ENCODE assay signal across 8 mouse cellular contexts in genomic region chr12:29368107-29368819, GRCm38 (mm10).
DNase-seq lines count a peak whose midpoint lies in the region; ATAC-seq and TF ChIP-seq lines count a peak whose summit lies in the region.

No protein-coding gene starts in this region.

- H3K27me3 ChIP-seq in hindbrain, embryonic 13.5 days: peaks cover 11% of the 10 kb centered on the region
- H3K27me3 ChIP-seq in thymus, adult 2 months (ENCODE audit: control insufficient read depth, insufficient read depth, low read length): no peaks in the 10 kb centered on the region

- TF ChIP-seq POLR2A in thymus, adult 2 months (IDR thresholded peaks at IDR 0.05; ENCODE audit: control insufficient read depth, extremely low read depth, insufficient read depth, low read length, poor library complexity): no peak

- H3K9me3 ChIP-seq in hindbrain, embryonic 13.5 days: no peaks in the 10 kb centered on the region

- 4% methylated on average over 19 of the region's 19 CpGs for WGBS in hindbrain, embryonic 13.5 days
- WGBS in thymus, adult 2 months: 35% methylated on average over 19 of the region's 19 CpGs

- H3K27ac ChIP-seq in hindbrain, embryonic 13.5 days: peak overlapping the region; percentile 96
- no peak overlapping the region for H3K27ac ChIP-seq in thymus, adult 2 months (ENCODE audit: control insufficient read depth, insufficient read depth, low read length)

- peak overlapping the region; percentile 70 for H3K9ac ChIP-seq in hindbrain, embryonic 13.5 days

- peak overlapping the region; percentile 51 for H3K4me2 ChIP-seq in hindbrain, embryonic 13.5 days

- H3K4me3 ChIP-seq in hindbrain, embryonic 13.5 days: peak overlapping the region; percentile 28
- no peak overlapping the region for H3K4me3 ChIP-seq in thymus, adult 2 months (ENCODE audit: control insufficient read depth, insufficient read depth, low read length)

- H3K36me3 ChIP-seq in hindbrain, embryonic 13.5 days: no peaks in the 10 kb centered on the region
- no peaks in the 10 kb centered on the region for H3K36me3 ChIP-seq in thymus, adult 2 months (ENCODE audit: control insufficient read depth, insufficient read depth, low read length)

- ATAC-seq in hindbrain, embryonic 13.5 days (ENCODE audit: low FRiP score): peak; percentile 89

- no peak for TF ChIP-seq CTCF in thymus, adult 2 months (IDR thresholded peaks at IDR 0.05; ENCODE audit: borderline replicate concordance, control insufficient read depth, extremely low read depth, insufficient read depth, low read length, poor library complexity)

- DNase-seq in adrenal gland, adult 18-20 months (ENCODE audit: low spot score in 2 of 2): peak; percentile 25 to 40
- peak; percentile 72 for DNase-seq in cerebellum, adult 8-10 months
- DNase-seq in frontal cortex, adult 2 months (ENCODE audit: extremely low spot score in 1 of 2, low spot score in 1 of 2): peak; percentile 68 to 76
- peak; percentile 40 to 51 for DNase-seq in layer of hippocampus, postnatal 25 days (ENCODE audit: extremely low spot score in 1 of 2, low spot score in 1 of 2)
- peak; percentile 58 for DNase-seq in neural tube, embryonic 10.5 days (ENCODE audit: extremely low spot score, low spot score)
- no peak for DNase-seq in thymus, adult 2 months
- DNase-seq in thymus, postnatal 4 days: no peak

- peaks cover 40% of the 10 kb centered on the region for H3K4me1 ChIP-seq in hindbrain, embryonic 13.5 days (replicated peaks)
- H3K4me1 ChIP-seq in thymus, adult 2 months (replicated peaks; ENCODE audit: control insufficient read depth, insufficient read depth, low read length): no peaks in the 10 kb centered on the region

Comparison
In these comparisons a context has a peak if more than half of its experiments do, and no peak if none do; other contexts are left out.
1. DNase-seq: peak in adrenal gland, adult 18-20 months (2 of 2), cerebellum, adult 8-10 months (single experiment), frontal cortex, adult 2 months (2 of 2), layer of hippocampus, postnatal 25 days (2 of 2) and neural tube, embryonic 10.5 days (single experiment); none in thymus, adult 2 months (single experiment) and thymus, postnatal 4 days (single experiment).